Mouse (Mus musculus): Measurements from ENCODE around the gene Tmem267.
"Not testable (repeated sequence)": the region's sequence is repeated elsewhere in the genome, so short reads cannot be mapped to it uniquely, and the experiment has no call there.

Gene Tmem267

DNA sequence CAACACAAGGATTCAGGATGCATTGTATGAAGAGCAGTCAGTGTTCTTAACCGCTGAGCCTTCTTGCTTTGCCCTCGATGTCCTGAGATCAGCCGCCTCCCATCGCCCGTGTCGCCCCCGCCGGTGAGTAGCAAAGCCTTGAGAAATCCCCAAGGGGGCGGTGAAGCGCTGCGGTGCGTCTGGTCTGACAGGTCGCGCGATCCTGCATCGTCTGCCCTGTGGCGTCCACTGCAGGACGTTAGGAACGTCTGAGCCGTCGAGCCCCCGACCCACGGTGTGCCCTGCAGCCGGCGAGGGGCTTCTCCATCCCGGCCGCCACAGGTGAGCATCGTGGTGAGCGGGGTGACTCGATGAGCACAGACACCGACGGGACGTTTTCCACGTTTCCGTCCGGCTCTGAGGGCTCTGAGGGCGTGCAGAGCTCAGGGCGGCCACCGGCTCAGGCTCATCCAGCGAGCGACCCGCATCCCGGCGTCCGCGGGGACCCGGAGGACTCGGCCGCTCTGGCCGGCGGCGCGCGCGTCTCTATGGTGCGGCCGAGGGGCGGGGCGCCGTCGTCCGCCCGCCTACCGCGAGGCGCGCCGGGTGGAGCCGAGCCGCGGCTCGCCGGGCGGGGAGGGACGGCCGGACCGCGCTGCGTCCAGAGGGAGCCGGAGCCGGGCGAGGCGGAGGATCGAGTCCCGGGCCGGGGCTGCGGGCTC, at the start of gene Tmem267, which contains the start of gene 3110070M22Rik:
TSS of gene Tmem267 (plus strand) at position 160 of the 701 bp plus-strand sequence.
TSS of gene 3110070M22Rik (minus strand) at position 504 of the 701 bp plus-strand sequence.
- no peak for DNase-seq (ENCODE audit: low spot score)

DNA sequence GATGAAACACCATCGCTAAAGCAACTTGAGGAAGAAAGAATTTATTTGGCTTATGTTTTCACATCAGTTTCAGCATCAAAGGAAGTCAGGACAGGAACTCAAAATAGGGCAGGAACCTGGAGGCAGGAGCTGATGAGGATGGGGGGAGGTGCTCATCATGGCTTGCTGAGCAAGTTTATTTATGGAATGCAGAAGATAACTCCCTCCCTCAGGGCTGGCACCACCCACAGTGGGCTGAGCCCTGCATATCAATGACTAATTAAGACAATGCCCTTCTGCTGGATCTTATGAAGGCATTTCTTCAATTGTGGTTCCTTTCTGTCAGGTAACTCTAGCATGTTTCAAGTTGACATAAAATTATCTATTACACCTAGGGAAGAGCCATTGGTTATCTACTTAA, 45.6 kb upstream of the Tmem267 start:
- no peak for DNase-seq (ENCODE audit: low spot score)

DNA sequence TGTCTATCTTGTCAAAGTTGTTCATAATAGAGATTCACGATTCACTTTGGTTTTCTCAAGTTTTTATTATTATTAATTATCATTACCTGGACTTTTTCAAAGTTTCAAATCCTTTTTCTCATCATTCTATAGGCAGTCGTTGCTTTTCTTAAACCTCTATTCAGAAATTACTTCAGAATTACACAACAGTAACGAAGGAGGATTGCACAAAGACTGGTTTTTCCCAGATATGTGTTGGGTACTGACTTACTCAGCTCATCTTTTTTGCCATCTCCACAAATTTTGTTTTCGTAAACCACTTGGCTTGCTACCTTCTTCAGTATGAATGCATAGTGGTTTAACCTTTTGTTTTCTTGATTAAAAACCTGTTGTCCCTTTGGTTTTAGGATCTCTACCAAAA, 34.3 kb upstream of the Tmem267 start:
- no peak for DNase-seq (ENCODE audit: low spot score)

DNA sequence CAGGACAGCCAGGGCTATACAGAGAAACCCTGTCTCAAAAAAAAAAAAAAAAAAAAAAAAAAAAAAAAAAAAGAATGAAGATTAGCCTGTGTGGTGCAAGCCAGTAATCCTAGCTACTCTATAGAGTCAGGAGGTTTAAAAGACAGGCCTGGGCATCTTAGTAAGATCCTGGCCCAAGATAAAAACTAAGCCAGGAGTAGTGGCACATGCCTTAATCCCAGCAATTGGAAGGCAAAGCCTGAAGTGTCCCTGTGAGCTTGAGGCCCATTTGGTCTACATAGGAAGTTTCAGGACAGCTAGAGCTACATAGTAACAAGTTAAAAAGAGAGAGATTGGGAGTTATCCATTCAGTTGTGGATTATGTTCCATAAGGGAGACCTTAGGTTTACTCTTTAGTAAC, 32.8 kb upstream of the Tmem267 start:
- no peak for DNase-seq (ENCODE audit: low spot score)

DNA sequence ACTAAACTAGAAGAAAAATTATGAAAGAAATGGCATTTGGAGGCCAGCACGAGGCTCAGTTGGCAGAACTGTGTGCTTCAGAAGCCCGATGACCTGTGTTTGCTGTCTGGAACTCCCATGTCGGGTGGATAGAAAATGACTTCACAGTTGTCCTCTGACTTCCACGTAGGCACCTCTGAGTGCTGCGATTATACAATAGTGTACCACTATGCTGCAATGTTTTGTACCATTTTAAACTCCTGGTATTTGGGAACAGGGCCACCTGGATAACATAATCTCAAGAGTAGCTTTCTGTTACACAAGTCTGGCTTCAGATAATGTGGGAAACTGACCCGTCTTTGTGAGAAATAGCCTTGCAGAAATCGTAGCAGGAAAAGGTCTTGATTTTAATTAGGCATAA, 31.5 kb upstream of the Tmem267 start:
- no peak for DNase-seq (ENCODE audit: low spot score)

DNA sequence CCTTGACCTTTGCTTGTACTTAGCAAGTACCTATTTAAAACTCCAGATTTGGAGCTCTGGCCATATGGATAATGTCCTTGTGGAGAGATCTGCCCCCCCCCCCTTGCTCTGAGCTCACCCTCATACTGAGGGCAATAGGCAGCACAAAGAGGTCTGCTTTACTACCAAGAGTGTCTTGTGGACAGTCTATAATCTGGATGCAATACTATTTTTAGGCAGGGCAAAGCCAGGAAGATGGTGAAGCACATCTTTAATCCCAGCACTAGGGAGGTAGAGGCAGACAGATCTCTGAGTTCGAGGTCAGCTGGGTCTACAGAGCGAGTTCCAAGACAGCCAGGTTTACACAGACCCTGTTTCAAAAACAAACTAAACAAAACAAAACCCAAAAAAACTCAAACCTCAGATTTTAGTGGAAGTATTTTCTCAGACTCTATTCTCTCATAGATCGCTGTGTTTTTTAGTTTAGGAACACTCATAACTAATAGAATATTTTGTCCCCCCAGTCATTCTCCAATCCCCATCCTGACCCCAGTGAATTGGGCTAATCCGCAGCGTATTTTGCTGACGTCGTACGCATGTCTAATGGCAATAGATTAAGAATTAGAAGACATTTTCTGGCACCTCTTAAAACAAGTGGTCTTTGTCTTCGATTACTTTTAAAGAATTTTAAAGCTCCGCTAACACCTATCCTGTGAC, 25.8 kb upstream of the Tmem267 start:
- DNase-seq (ENCODE audit: low spot score), result no peak

DNA sequence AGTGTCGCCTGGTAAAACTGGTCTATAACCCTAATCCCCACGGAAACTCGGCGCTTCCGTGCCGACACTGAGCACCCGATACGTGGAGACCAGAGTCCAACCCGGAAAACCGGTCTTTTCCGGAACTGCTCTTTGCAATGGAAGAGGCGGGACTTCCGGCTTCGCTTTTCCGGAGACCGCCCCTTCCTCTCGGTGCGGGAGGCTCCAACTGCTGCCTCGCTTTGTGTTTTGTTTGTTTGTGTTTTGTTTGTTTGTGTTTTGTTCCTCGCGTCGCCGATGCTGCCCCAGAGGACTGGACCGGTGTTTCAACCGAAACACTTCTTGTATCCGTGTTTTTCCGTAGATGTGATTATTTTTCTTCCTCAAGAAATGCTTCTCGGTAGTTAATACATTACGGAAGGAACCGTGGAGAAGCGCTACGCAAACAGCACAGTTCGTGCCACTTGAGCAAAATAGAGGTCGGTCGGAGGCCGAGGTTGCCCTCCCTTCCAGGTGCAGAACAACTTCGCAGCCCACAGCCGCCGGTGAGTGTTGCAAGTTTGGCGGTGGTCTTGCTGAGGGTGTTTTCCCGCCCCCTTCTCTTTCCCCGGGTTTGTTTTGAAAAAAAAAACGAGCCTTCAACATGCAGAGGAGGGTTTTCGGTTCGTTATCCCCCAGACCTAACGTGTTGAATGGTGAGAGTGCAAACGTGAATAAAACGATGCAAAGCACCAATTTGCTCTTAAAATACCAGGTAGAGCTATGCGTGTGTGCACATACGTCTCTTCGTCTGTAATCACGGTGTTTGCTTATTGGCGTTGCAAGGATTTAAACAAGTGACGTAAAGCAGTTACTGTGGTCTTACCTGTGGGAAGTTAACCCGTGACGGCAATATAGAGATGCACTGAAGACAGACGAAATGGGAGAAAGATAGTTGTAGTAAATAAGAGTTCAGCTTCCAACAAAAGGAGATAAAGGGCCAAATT, 25.0 kb upstream of the Tmem267 start, which contains the start of gene 4833420G17Rik:
TSS of gene 4833420G17Rik (plus strand) at position 173 of the 965 bp plus-strand sequence.
- peak; percentile 81 for DNase-seq (ENCODE audit: low spot score)

DNA sequence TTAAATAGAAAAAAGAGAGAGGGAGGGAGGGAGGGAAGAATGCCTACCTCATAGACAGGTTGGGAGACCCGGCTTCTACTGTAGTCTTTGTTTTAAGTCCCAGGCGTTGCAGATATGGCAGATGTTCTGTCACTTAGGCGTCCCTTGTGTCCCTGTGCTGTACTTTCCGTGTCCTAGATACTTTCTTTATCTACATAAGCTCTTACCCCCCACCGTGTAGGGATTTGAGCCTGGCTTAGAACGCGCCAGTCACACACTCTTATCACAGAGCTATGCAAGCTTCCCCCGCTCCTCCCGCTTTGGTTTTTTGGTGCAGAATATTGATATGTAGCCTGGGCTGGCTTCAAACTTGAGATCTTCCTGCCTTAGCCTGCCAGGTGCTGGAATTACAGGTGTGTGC, 11.2 kb upstream of the Tmem267 start:
- no peak for DNase-seq (ENCODE audit: low spot score)

DNA sequence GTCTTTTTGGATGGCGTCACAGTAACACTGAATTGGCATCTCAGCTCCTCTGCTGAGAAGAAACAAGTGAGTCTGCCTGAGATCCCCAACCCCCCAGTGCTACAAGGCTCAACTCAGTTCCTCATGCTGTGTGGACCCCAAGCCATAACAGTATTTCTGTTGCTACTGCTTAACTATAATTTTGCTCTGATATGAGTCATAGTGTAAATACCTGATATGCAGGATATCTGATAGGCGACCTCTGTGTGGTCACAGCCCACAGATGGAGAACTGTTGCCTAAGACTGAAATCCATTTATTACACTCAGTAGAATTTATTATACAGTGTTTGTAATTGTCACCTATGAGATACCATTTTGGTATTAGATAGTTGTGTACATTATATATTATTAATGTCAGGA, 10.1 kb upstream of the Tmem267 start:
- no peak for DNase-seq (ENCODE audit: low spot score)

DNA sequence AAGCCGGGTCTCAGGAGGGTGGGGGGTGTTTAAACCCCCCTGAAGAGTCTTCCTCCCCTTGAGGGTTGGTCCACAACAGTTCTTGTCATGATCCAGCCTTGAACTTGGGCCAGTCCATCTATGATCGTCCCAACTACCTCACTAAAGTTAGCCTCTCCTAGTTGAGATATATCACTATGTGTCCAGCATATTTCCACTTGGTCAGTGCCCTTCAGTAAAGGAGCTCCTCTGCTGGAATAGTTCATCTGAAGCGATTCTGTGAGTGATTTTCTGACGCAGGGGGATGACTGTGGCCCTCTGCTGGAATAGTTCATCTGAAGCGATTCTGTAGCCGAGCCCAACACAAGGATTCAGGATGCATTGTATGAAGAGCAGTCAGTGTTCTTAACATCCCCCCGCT, 485 bp upstream of the Tmem267 start:
- DNase-seq (ENCODE audit: low spot score), result no peak

DNA sequence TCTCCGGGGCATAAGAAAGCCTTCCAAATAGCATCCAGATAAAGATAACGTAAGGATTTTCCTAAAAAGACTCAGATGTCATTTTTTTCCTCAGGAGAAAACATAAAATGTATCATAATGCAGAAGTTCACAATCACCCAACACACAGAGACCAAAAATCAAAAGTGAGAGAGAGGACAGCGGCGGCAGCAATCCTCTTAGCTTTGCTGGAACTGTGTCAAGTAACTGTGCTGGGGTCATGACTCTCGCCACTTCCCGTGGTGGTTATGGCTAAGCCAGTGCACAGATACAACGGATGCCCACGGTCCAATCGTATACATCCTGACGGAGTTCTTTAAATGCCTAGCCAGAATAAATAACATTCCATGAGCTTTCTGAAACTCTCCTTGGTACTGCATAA, 4.2 kb downstream of the Tmem267 start:
- DNase-seq (ENCODE audit: low spot score), result not testable (repeated sequence)

DNA sequence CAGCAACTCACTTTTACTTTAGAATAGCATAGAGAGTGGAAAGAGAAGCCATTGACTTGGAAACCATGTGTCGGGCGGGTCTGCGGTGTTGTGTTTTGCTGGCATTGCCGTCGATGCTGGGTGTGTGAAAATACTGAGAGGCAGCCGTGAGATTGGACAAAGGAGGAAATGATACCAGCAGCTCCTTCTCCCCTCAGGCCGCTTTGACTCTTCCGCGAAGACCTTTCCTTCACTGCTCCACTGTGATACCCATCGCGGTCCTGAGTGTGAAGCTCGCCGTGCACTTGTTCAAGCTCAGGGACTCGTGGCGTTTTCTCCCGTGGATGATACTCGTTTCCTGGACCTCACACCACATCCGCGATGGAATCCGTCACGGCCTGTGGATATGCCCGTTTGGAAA, 7.1 kb downstream of the Tmem267 start:
- not testable (repeated sequence) for DNase-seq (ENCODE audit: low spot score)

DNA sequence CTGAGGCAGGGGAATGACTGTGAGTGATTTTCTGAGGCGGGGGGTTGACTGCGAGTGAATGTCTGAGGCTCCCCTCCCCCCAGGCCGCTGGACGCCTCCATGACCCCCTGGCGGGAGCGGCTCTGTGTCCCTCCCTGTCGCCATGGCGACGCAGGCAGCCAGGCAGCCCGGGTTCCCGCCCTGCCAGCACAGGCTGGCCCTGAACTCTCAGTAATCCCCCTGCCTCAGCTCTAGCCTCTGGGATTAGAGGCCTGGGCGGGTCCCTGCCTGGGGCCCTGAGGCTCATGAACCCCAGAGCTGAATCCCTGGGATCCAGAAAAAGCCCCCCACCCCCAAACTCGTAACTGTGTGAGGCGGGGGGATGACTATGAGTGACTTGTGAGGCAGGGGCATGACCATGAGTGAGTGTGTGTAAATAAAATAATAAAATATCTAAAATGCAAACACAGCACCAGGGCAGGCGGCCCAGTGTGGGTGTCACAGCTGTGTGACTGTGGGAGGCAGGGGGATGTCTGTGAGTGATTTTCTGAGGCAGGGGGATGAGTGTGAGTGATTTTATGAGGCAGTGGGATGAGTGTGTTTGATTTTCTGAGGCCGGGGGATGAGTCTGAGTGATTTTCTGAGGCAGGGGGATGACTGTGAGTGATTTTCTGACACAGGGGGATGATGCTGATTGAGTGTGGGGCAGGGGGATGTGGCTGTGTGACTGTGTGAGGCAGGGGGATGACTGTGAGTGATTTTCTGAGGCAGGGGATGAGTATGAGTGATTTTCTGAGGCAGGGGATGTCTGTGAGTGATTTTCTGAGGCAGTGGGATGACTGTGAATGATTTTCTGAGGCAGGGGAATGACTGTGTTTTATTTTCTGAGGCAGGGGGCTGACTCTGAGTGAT, 108.7 kb downstream of the Tmem267 start:
- DNase-seq (ENCODE audit: low spot score), result not testable (repeated sequence)

DNA sequence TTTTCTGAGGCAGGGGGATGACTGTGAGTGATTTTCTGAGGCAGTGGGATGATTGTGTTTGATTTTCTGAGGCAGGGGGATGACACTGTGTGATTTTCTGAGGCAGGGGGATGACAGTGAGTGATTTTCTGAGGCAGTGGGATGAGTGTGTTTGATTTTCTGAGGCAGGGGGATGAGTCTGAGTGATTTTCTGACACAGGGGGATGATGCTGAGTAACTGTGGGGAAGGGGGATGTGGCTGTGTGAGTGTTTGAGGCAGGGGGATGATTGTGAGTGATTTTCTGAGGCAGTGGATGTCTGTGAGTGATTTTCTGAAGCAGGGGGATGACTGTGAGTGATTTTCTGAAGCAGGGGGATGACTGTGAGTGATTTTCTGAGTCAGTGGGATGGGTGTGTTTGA, 110.6 kb downstream of the Tmem267 start:
- DNase-seq (ENCODE audit: low spot score), result not testable (repeated sequence)

DNA sequence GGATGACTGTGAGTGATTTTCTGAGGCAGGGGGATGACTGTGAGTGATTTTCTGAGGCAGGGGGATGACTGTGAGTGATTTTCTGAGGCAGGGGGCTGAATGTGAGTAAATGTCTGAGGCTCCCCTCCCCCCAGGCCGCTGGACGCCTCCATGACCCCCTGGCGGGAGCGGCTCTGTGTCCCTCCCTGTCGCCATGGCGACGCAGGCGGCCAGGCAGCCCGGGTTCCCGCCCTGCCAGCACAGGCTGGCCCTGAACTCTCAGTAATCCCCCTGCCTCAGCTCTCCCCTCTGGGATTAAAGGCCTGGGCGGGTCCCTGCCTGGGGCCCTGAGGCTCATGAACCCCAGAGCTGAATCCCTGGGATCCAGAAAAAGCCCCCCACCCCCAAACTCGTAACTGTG, 111.2 kb downstream of the Tmem267 start:
- not testable (repeated sequence) for DNase-seq (ENCODE audit: low spot score)

DNA sequence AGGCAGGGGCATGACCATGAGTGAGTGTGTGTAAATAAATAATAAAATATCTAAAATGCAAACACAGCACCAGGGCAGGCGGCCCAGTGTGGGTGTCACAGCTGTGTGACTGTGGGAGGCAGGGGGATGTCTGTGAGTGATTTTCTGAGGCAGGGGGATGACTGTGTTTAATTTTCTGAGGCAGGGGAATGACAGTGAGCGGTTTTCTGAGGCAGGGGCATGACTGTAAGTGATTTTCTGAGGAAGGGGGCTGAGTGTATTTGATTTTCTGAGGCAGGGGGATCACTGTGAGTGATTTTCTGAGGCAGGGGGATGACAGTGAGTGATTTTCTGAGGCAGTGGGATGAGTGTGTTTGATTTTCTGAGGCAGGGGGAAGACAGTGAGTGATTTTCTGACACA, 111.7 kb downstream of the Tmem267 start:
- not testable (repeated sequence) for DNase-seq (ENCODE audit: low spot score)

DNA sequence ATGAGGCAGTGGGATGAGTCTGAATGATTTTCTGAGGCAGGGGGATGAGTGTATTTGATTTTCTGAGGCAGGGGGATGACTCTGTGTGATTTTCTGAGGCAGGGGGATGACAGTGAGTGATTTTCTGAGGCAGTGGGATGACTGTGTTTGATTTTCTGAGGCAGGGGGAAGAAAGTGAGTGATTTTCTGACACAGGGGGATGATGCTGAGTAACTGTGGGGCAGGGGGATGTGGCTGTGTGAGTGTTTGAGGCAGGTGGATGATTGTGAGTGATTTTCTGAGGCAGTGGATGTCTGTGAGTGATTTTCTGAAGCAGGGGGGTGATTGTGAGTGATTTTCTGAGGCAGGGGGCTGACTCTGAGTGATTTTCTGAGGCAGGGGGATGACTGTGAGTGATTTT, 112.3 kb downstream of the Tmem267 start:
- DNase-seq (ENCODE audit: low spot score), result not testable (repeated sequence)

DNA sequence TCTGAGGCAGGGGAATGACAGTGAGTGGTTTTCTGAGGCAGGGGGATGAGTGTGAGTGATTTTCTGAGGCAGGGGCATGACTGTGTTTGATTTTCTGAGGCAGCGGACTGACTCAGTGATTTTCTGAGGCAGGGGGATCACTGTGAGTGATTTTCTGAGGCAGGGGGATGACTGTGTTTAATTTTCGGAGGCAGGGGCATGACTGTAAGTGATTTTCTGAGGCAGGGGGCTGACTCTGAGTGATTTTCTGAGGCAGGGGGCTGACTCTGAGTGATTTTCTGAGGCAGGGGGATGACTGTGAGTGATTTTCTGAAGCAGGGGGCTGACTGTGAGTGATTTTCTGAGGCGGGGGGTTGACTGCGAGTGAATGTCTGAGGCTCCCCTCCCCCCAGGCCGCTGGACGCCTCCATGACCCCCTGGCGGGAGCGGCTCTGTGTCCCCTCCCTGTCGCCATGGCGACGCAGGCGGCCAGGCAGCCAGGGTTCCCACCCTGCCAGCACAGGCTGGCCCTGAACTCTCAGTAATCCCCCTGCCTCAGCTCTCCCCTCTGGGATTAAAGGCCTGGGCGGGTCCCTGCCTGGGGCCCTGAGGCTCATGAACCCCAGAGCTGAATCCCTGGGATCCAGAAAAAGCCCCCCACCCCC, 115.0 kb downstream of the Tmem267 start:
- DNase-seq (ENCODE audit: low spot score), result not testable (repeated sequence)

DNA sequence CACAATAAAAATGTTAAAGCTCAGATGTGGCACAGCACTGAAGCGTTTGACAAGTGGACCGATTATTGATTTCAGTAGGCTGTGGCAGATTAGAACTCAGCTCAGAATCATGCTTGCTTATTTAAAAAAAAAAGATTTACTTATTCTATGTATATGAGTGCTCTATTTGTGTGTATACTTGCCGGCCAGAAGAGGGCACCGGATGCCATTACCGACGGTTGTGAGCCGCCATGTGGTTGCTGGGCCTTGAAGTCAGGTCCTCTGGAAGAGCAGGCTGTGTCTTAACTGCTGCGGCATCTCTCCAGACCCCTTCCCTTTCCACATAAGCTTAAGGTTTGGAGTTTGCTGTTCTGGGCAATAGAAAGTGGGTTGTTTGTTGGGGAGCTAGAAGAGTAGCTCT, 116.1 kb downstream of the Tmem267 start:
- not testable (repeated sequence) for DNase-seq (ENCODE audit: low spot score)

DNA sequence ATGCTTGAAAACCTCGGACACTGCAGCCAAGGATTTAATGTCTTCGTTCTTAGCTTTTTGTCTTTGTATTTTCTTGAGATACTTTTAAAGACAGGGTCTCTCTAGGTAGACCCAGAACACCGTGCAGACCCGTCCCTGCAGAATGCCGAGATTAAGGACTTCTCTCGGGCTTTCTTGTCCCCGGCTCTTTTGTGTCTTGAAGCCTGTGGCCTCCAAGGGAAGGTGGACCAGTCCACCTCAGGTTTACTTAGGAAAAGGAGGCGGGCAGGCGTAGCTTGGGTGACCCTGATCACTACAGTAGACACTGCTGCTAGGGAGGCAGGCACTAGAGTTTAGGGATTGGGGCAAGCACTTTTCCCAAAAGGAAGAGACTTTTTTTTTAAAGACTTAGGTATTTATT, 116.5 kb downstream of the Tmem267 start:
- not testable (repeated sequence) for DNase-seq (ENCODE audit: low spot score)

DNA sequence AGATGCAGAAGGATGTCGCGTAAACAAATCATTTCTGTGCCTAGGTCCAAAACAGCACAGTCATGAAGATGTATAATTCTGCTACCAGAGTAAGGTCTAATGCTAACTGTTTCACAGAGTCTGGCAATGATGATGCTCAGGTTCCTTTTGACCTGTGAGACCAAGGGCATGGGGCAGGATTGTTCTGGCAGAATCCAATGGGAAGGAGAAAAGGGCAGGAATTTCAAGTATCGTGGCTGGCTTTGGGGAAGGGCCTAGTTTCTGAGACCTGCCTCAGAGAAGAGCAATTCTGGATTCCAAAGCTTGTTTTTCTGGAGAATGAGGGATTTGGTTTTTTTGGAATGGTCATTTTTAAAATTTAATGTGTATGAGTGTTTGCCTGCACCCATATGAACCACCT, 131.0 kb downstream of the Tmem267 start:
- DNase-seq (ENCODE audit: low spot score), result no peak

All from spleen, adult 12 weeks (tissue).